Mouse (Mus musculus) forebrain, embryonic 14.5 days (tissue): Measurements from ENCODE around the gene Cypt15. TPM values are rescaled to one million over a fixed set of nuclear protein-coding genes. Genes with fewer than 3 reads are reported as not detected.
"Not testable (repeated sequence)": the region's sequence is repeated elsewhere in the genome, so short reads cannot be mapped to it uniquely, and the experiment has no call there.

Source experiments
- ATAC-seq: fragments of 200-750 bp; cut with Nextera tagmentation; 2 replicates; pipeline ENCODE4 v1.8.0; 2017; ENCODE audit warnings: mild to moderate bottlenecking, moderate library complexity
- DNase-seq: peaks from one replicate; pipeline ENCODE4 v3.0.0-alpha.2; 2015; ENCODE audit warnings: low spot score
- H3K27ac ChIP-seq: fragments of 300-500 bp; sonication (generic); 2 replicates; pipeline ENCODE4 v1.5.1; 2014; ENCODE audit warnings: low read depth, mild to moderate bottlenecking, control low read depth, low read length, moderate library complexity
- H3K27me3 ChIP-seq: fragments of 300-500 bp; sonication (generic); replicated peaks from 2 replicates; pipeline ENCODE4 v1.6.1; 2014; ENCODE audit warnings: low read length, control low read depth, mixed read lengths; ENCODE audit not compliant: control insufficient read depth, insufficient read depth
- H3K36me3 ChIP-seq: fragments of 300-500 bp; sonication (generic); 2 replicates; pipeline ENCODE4 v1.6.1; 2014; ENCODE audit warnings: low read length, control low read depth; ENCODE audit not compliant: control insufficient read depth, insufficient read depth
- H3K4me1 ChIP-seq: fragments of 300-500 bp; sonication (generic); 2 replicates; pipeline ENCODE4 v1.6.1; 2014; ENCODE audit warnings: antibody characterized with exemption, low read length, control low read depth; ENCODE audit not compliant: control insufficient read depth, insufficient read depth
- H3K4me2 ChIP-seq: fragments of 300-500 bp; sonication (generic); 2 replicates; pipeline ENCODE4 v1.6.1; 2014; ENCODE audit warnings: mild to moderate bottlenecking, control low read depth, low read length
- H3K4me3 ChIP-seq: fragments of 300-500 bp; sonication (generic); 2 replicates; pipeline ENCODE4 v1.5.1; 2014; ENCODE audit warnings: low read depth, low read length, control low read depth
- H3K9ac ChIP-seq: fragments of 300-500 bp; sonication (generic); 2 replicates; pipeline ENCODE4 v1.6.1; 2014; ENCODE audit warnings: mild to moderate bottlenecking, low read length, control low read depth, moderate library complexity
- H3K9me3 ChIP-seq: fragments of 300-500 bp; sonication (generic); replicated peaks from 2 replicates; pipeline ENCODE4 v1.6.1; 2016; ENCODE audit warnings: low read length, control low read depth, mixed read lengths; ENCODE audit not compliant: control insufficient read depth
- WGBS: fragments of 180-500 bp; shearing (Covaris S2); extraction: QIAGEN DNeasy Blood & Tissue Kit; methylation state at CpG from one replicate; pipeline ENCODE4 v1.1.7; 2014; 5-methylcytosine and 5-hydroxymethylcytosine counted together
- polyA plus RNA-seq: library from polyadenylated mRNA; unstranded; fragments of >200 nt; fragmentation: Nextera tagmentation; extraction: Ambion mirVana; gene quantifications from 2 replicates; pipeline ENCODE4 v1.2.1, GENCODE M21; 2014

The Cypt15 gene
- not detected in 2 replicates for polyA plus RNA-seq

DNA sequence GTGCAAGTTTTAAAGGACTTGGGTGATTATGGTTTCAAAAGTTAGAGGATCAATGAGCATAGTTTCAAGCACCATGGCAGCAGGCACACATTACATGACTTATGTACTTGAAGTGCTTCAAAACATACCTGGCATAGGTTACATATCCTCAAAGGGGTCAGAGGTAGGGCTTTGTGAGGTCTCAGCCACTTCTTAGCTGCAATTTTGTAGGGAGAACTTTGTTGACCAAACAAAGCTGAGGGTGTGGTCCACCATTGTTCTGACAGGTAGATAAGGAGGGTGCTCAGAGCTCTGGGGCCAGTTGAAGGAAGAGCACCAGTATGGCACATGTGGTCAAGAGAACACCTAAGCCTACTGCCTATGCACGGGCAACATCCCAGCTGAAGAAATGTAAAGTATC, at the start of gene Cypt15:
Gene Cypt15, plus strand, starts transcription at position 301 of the 400 bp plus-strand sequence.
- DNase-seq, H3K9ac ChIP-seq, H3K4me1 ChIP-seq, H3K9me3 ChIP-seq, H3K4me3 ChIP-seq, H3K36me3 ChIP-seq, H3K27ac ChIP-seq, ATAC-seq, H3K4me2 ChIP-seq, H3K27me3 ChIP-seq: not testable (repeated sequence)
- 71% methylated on average over 1 of the region's 1 CpGs for WGBS

DNA sequence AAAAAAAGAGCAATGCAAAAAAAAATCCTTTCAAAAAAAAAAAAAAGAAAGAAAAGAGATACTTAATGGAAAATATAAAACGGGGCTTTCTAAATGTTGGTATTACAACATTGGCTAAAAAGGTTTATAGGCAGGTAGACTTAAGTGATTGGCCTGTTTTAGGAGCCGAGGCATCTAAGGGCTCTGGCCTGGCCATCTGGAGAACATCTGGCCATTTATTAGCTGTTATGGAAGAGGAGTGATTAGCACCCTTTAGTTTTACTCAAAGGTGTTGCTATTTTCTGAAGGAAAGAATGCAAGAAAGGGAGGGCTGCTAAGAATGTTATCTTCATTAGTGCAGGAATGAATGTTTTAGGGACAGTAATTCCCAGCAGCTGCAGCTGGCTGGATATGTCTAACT, 24.9 kb downstream of the Cypt15 start:
- Histone ChIP-seq H3K9ac (no peak overlapping the region), H3K9me3 (no peaks in the 10 kb centered on the region), H3K4me1 (no peaks in the 10 kb centered on the region), H3K27ac (no peak overlapping the region), H3K27me3 (no peaks in the 10 kb centered on the region), H3K4me2 (no peak overlapping the region), H3K36me3 (no peaks in the 10 kb centered on the region), H3K4me3 (no peak overlapping the region)
- 84% methylated on average over 2 of the region's 2 CpGs for WGBS
- no peak for DNase-seq
- ATAC-seq, result no peak

DNA sequence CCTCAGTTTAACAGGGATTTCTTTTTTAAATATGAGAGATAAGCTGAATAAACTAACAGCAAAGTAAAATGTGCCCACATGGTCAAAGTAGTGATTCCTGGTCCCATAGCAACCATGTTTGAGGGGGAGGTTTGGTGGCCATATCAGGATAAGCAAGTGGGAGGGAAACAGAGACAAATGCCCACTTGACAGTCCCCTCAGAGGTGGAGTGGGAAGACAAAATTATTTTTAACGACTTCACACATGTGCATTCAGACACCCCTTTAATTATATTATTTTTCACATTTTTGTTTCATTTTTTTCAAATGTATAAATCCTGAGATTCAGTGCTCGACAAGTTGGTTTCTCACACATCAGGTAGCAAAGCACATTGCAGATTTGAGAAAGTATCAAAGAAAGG, 32.8 kb downstream of the Cypt15 start:
- H3K27ac ChIP-seq, result no peak overlapping the region
- no peak for ATAC-seq
- DNase-seq, result no peak
- no peak overlapping the region for H3K4me3 ChIP-seq
- no peak overlapping the region for H3K9ac ChIP-seq
- no peak overlapping the region for H3K4me2 ChIP-seq
- no peaks in the 10 kb centered on the region for H3K9me3 ChIP-seq
- no peaks in the 10 kb centered on the region for H3K27me3 ChIP-seq
- no peaks in the 10 kb centered on the region for H3K4me1 ChIP-seq
- WGBS, result 66% methylated on average over 2 of the region's 2 CpGs
- no peaks in the 10 kb centered on the region for H3K36me3 ChIP-seq

DNA sequence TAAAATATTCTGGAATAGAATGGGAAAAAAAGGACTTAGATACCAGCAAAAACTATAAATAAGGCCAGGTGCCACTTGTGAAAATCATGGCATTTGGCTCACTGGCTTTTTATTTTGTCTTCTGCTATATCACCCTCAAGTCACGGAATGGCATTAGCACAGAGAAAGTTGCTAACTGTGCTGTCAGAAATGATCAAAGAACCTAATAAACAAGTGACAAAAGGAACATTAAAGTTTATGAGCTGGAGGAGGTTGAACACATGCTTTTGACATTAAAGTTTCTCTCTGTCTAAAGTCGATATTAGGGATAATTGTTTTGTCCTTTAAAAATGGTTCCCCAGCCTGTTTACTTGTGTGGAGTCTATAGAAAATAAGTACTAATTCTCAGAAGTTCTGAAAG, 37.7 kb downstream of the Cypt15 start:
- Histone ChIP-seq H3K27ac (no peak overlapping the region), H3K4me1 (no peaks in the 10 kb centered on the region), H3K4me2 (no peak overlapping the region), H3K4me3 (no peak overlapping the region), H3K27me3 (no peaks in the 10 kb centered on the region), H3K9ac (no peak overlapping the region), H3K9me3 (no peaks in the 10 kb centered on the region), H3K36me3 (no peaks in the 10 kb centered on the region)
- ATAC-seq, result no peak
- DNase-seq, result no peak
- 60% methylated on average over 2 of the region's 2 CpGs for WGBS
